Mouse (Mus musculus) ES-E14 (cell line): ENCODE measurements around the gene Dnm2. TPM values are rescaled to one million over a fixed set of nuclear protein-coding genes. Genes with fewer than 3 reads are reported as not detected.

Experiments used
- DNase-seq: peaks from one replicate; pipeline ENCODE4 v3.0.0-alpha.2; 2013; ENCODE audit warnings: low read depth, low spot score
- H3K27ac ChIP-seq: 2 replicates; pipeline ENCODE4 v1.5.1; 2012; ENCODE audit warnings: low read depth, mild to moderate bottlenecking, low read length, moderate library complexity, mixed read lengths; ENCODE audit not compliant: poor library complexity, insufficient read depth, severe bottlenecking
- H3K36me3 ChIP-seq: 2 replicates; pipeline ENCODE4 v1.6.1; 2012; ENCODE audit warnings: mild to moderate bottlenecking, low read length, moderate library complexity, mixed read lengths; ENCODE audit not compliant: control insufficient read depth, poor library complexity, insufficient read depth, severe bottlenecking
- H3K4me1 ChIP-seq, 2 experiments: fragments of 150-350 bp in 1 of 2; sonication (generic) in 1 of 2; 2 replicates each; pipeline ENCODE4 v1.6.1; 2012; ENCODE audit warnings: low read length in 2 of 2, mild to moderate bottlenecking in 1 of 2, mixed read lengths in 1 of 2; ENCODE audit not compliant: control insufficient read depth in 2 of 2, insufficient read depth in 2 of 2, poor library complexity in 1 of 2
- H3K4me3 ChIP-seq, 2 experiments: fragments of 150-350 bp in 1 of 2; sonication (generic) in 1 of 2; 2 replicates each; pipeline ENCODE4 v1.5.1; 2012; ENCODE audit warnings: low read length in 2 of 2, low read depth in 1 of 2, mild to moderate bottlenecking in 1 of 2, mixed read lengths in 1 of 2; ENCODE audit not compliant: insufficient read depth in 1 of 2, poor library complexity in 1 of 2, severe bottlenecking in 1 of 2
- H3K9ac ChIP-seq: 2 replicates; pipeline ENCODE4 v1.6.1; 2012; ENCODE audit warnings: low read depth, mild to moderate bottlenecking, low read length, mixed read lengths; ENCODE audit not compliant: poor library complexity, insufficient read depth, severe bottlenecking
- H3K9me3 ChIP-seq: fragments of 150-350 bp; sonication (generic); 2 replicates; pipeline ENCODE4 v1.6.1; 2012; ENCODE audit warnings: low read depth, mild to moderate bottlenecking, low read length; ENCODE audit not compliant: control insufficient read depth, insufficient read depth
- CHD2 ChIP-seq: IDR thresholded peaks from 2 replicates; pipeline ENCODE4 v1.6.1; 2014; ENCODE audit warnings: mild to moderate bottlenecking, low read depth, low read length, inconsistent platforms
- HCFC1 ChIP-seq: IDR thresholded peaks from 2 replicates; pipeline ENCODE4 v1.6.1; 2012; ENCODE audit warnings: low read length, inconsistent platforms, borderline replicate concordance; ENCODE audit not compliant: insufficient read depth
- MAFK ChIP-seq: IDR thresholded peaks from 2 replicates; pipeline ENCODE4 v1.6.1; 2014; ENCODE audit warnings: mild to moderate bottlenecking, low read depth, low read length, inconsistent platforms; ENCODE audit not compliant: insufficient read depth
- ZC3H11A ChIP-seq: IDR thresholded peaks from 2 replicates; pipeline ENCODE4 v1.6.1; 2012; ENCODE audit warnings: low read depth, mild to moderate bottlenecking, inconsistent platforms, low read length, borderline replicate concordance
- ZNF384 ChIP-seq: IDR thresholded peaks from 2 replicates; pipeline ENCODE4 v1.6.1; 2012; ENCODE audit warnings: low read depth, low read length, inconsistent platforms
- in situ Hi-C, 2 experiments: fragments of 600-800 bp; cut with MboI; formaldehyde crosslinking; loops; one replicate each; pipeline ENCODE4 v1.15.1; 2025; ENCODE audit warnings: low sequenced_read_pairs in 2 of 2, inconsistent platforms in 1 of 2; ENCODE audit not compliant: unreplicated experiment in 2 of 2
- total RNA-seq: library from RNA; depleted of rRNA; stranded (reverse); fragments of 300-350 nt; gene quantifications from 2 replicates; pipeline ENCODE4 v1.2.3, GENCODE M21; 2012; rRNA removed

Dnm2 gene
- total RNA-seq, 1 experiment, result 69.6 TPM

- no peak for DNase-seq
- peaks cover 19% of the 10 kb centered on the region for H3K36me3 ChIP-seq
- TF ChIP-seq ZNF384, result no peak
- no peak for TF ChIP-seq HCFC1
- no peak for TF ChIP-seq ZC3H11A
- TF ChIP-seq CHD2, result no peak
- no peak for TF ChIP-seq MAFK
These were observed 129.0 kb downstream of the Dnm2 start for GRCm38 (mm10) chr9:21553607-21554273.

GRCm38 (mm10) chr9:21555198-21555742 is 130.6 kb downstream of the Dnm2 start:
- Histone ChIP-seq H3K36me3 (peaks cover 19% of the 10 kb centered on the region), H3K4me3 (no peak overlapping the region), H3K27ac (no peak overlapping the region), H3K9me3 (no peaks in the 10 kb centered on the region), H3K9ac (no peak overlapping the region), H3K4me1 (peaks cover 17 to 37% of the 10 kb centered on the region in 2 experiments)
- DNase-seq, result no peak
- TF ChIP-seq ZNF384, result no peak
- in situ Hi-C loops, result no loop called here

More at GRCm38 (mm10) chr9:21553607-21554273, 129.0 kb downstream of the Dnm2 start:
- H3K4me1 ChIP-seq, result peaks cover 17 to 33% of the 10 kb centered on the region in 2 experiments
- in situ Hi-C loops, result no loop called here
- no peak overlapping the region for H3K27ac ChIP-seq
- no peaks in the 10 kb centered on the region for H3K9me3 ChIP-seq
- no peak overlapping the region for H3K4me3 ChIP-seq
- H3K9ac ChIP-seq, result no peak overlapping the region

- Histone ChIP-seq H3K36me3 (peaks cover 17% of the 10 kb centered on the region; the same call in 1 of the 2 replicates), H3K9me3 (no peaks in the 10 kb centered on the region), H3K4me1 (peaks cover 17 to 34% of the 10 kb centered on the region in 2 experiments), H3K9ac (no peak overlapping the region), H3K27ac (peak overlapping the region; percentile 71), H3K4me3 (no peak overlapping the region)
- no peak for TF ChIP-seq CHD2
- in situ Hi-C loops, result no loop called here
- DNase-seq, result no peak
These were observed 132.3 kb downstream of the Dnm2 start for GRCm38 (mm10) chr9:21556996-21557395.

Other genes with a start within 250 kb of the Dnm2 start
- gene Keap1, start 185.5 kb upstream of the Dnm2 start, total RNA-seq, result 23.3 and 27.4 TPM in 2 replicates
- gene S1pr5, start 176.5 kb upstream of the Dnm2 start, total RNA-seq, result 0.27 and 0.53 TPM in 2 replicates
- 23.8 and 32.7 TPM in 2 replicates for gene Atg4d, start 159.6 kb upstream of the Dnm2 start, total RNA-seq
- 81.6 and 108 TPM in 2 replicates for gene Kri1, start 136.9 kb upstream of the Dnm2 start, total RNA-seq
- 9.6 and 12.7 TPM in 2 replicates for gene Cdkn2d, start 133.5 kb upstream of the Dnm2 start, total RNA-seq
- 9.8 and 17.1 TPM in 2 replicates for gene Ap1m2, start 112.6 kb upstream of the Dnm2 start, total RNA-seq
- 46.0 and 73.1 TPM in 2 replicates for gene Slc44a2, start 104.2 kb upstream of the Dnm2 start, total RNA-seq
- 159 and 200 TPM in 2 replicates for gene Ilf3, start 57.0 kb upstream of the Dnm2 start, total RNA-seq
- 62.7 and 100 TPM in 2 replicates for gene Qtrt1, start 13.1 kb upstream of the Dnm2 start, total RNA-seq
- 133 and 191 TPM in 2 replicates for gene Tmed1, start 85.3 kb downstream of the Dnm2 start, total RNA-seq
- gene AB124611, start 101.3 kb downstream of the Dnm2 start, total RNA-seq, result not detected in 2 replicates
- 60.0 and 67.3 TPM in 2 replicates for gene Carm1, start 122.0 kb downstream of the Dnm2 start, total RNA-seq
- 22.6 and 24.7 TPM in 2 replicates for gene Timm29, start 167.8 kb downstream of the Dnm2 start, total RNA-seq
- gene Yipf2, start 167.9 kb downstream of the Dnm2 start, total RNA-seq, result 22.8 and 23.6 TPM in 2 replicates
- 104 and 122 TPM in 2 replicates for gene Smarca4, start 191.3 kb downstream of the Dnm2 start, total RNA-seq